Mouse (Mus musculus): ENCODE results near the gene Mtus2.
A peak's percentile ranks its signal among the peaks of the same experiment; 100 is the strongest.
"Not testable (repeated sequence)": the region's sequence is repeated elsewhere in the genome, so short reads cannot be mapped to it uniquely, and the experiment has no call there.

The Mtus2 gene

GRCm38 (mm10) chr5:147956821-147957564, at the start of gene Mtus2:
TSS of gene Mtus2 (plus strand) at chr5:147957320.
- DNase-seq = peak; percentile 71 to 77

GRCm38 (mm10) chr5:147907851-147908250, 49.3 kb upstream of the Mtus2 start:
- DNase-seq = no peak

GRCm38 (mm10) chr5:147910807-147911509, 46.2 kb upstream of the Mtus2 start:
- no peak for DNase-seq

GRCm38 (mm10) chr5:147911744-147912143, 45.4 kb upstream of the Mtus2 start:
- DNase-seq = no peak

GRCm38 (mm10) chr5:147913241-147913842, 43.8 kb upstream of the Mtus2 start:
- DNase-seq = peak; percentile 21 to 55

- DNase-seq = no peak
These were observed 42.0 kb upstream of the Mtus2 start for GRCm38 (mm10) chr5:147915038-147915566.

GRCm38 (mm10) chr5:147916171-147916570, 40.9 kb upstream of the Mtus2 start:
- DNase-seq = no peak

- peak; percentile 49 to 82 for DNase-seq
These were observed 38.9 kb upstream of the Mtus2 start for GRCm38 (mm10) chr5:147918044-147918846.

GRCm38 (mm10) chr5:147924621-147925020, 32.5 kb upstream of the Mtus2 start:
- DNase-seq = no peak

GRCm38 (mm10) chr5:147925935-147926604, 31.1 kb upstream of the Mtus2 start:
- DNase-seq = peak in 1 of 2 experiments; percentile 36

- no peak for DNase-seq
These were observed 28.2 kb upstream of the Mtus2 start for GRCm38 (mm10) chr5:147928668-147929497.

GRCm38 (mm10) chr5:147935096-147935495, 22.0 kb upstream of the Mtus2 start:
- no peak for DNase-seq

- DNase-seq = peak in 1 of 2 experiments; percentile 8
These were observed 17.9 kb upstream of the Mtus2 start for GRCm38 (mm10) chr5:147939226-147939625.

GRCm38 (mm10) chr5:147945000-147945666, 12.0 kb upstream of the Mtus2 start:
- peak in 1 of 2 experiments; percentile 57 for DNase-seq

GRCm38 (mm10) chr5:147949881-147950280, 7.2 kb upstream of the Mtus2 start:
- DNase-seq = no peak

GRCm38 (mm10) chr5:147951751-147952150, 5.4 kb upstream of the Mtus2 start:
- no peak for DNase-seq

- not testable (repeated sequence) for DNase-seq
These were observed 3.9 kb upstream of the Mtus2 start for GRCm38 (mm10) chr5:147953181-147953580.

GRCm38 (mm10) chr5:147955671-147956070, 1.4 kb upstream of the Mtus2 start:
- no peak for DNase-seq

- no peak for DNase-seq
These were observed 699 bp upstream of the Mtus2 start for GRCm38 (mm10) chr5:147956421-147956820.

GRCm38 (mm10) chr5:147957592-147958271, 612 bp downstream of the Mtus2 start:
- peak; percentile 64 to 65 for DNase-seq

Measured in kidney, postnatal 25 days (tissue).